Mouse (Mus musculus) CH12.LX (cell line): ENCODE results near the gene Igfbp2.

Experiments used
- CHD1 ChIP-seq: IDR thresholded peaks from 2 replicates; pipeline ENCODE4 v1.6.1; 2012; ENCODE audit warnings: low read depth, low read length, improper control_type of control experiment, inconsistent platforms
- CHD2 ChIP-seq: IDR thresholded peaks from 2 replicates; pipeline ENCODE4 v1.6.1; 2011; ENCODE audit warnings: low read length, improper control_type of control experiment
- CTCF ChIP-seq, 2 experiments: IDR thresholded peaks in 1 of 2; conservative IDR thresholded peaks in 1 of 2; 2 replicates each; pipeline ENCODE4 v1.5.1; 2011 to 2012; ENCODE audit warnings: low read depth in 2 of 2, low read length in 2 of 2, improper control_type of control experiment in 1 of 2, inconsistent platforms in 1 of 2, mild to moderate bottlenecking in 1 of 2, moderate library complexity in 1 of 2
- MAZ ChIP-seq: IDR thresholded peaks from 2 replicates; pipeline ENCODE4 v1.6.1; 2012; ENCODE audit warnings: low read depth, mild to moderate bottlenecking, inconsistent platforms, low read length, improper control_type of control experiment, moderate library complexity
- NRF1 ChIP-seq: IDR thresholded peaks from 2 replicates; pipeline ENCODE4 v1.6.1; 2014; ENCODE audit warnings: low read depth, mild to moderate bottlenecking, inconsistent platforms, low read length, improper control_type of control experiment, moderate library complexity
- PAX5 ChIP-seq: IDR thresholded peaks from 2 replicates; pipeline ENCODE4 v1.6.1; 2012; ENCODE audit warnings: low read length, inconsistent platforms, mixed read lengths
- POLR2A ChIP-seq: IDR thresholded peaks from 2 replicates; pipeline ENCODE4 v1.6.1; 2011; ENCODE audit warnings: low read depth, mild to moderate bottlenecking, improper control_type of control experiment, low read length
- SIN3A ChIP-seq: IDR thresholded peaks from 2 replicates; pipeline ENCODE4 v1.6.1; 2012; ENCODE audit warnings: low read length, improper control_type of control experiment, inconsistent platforms
- SMC3 ChIP-seq: IDR thresholded peaks from 2 replicates; pipeline ENCODE4 v1.6.1; 2011; ENCODE audit warnings: low read depth, low read length, improper control_type of control experiment
- UBTF ChIP-seq: IDR thresholded peaks from 2 replicates; pipeline ENCODE4 v1.6.1; 2012; ENCODE audit warnings: low read depth, mild to moderate bottlenecking, inconsistent platforms, low read length, improper control_type of control experiment, moderate library complexity
- USF1 ChIP-seq: IDR thresholded peaks from 2 replicates; pipeline ENCODE4 v1.6.1; 2014; ENCODE audit warnings: low read depth, mild to moderate bottlenecking, inconsistent platforms, low read length, improper control_type of control experiment

GRCm38 (mm10) chr1:72854337-72855237 is 30.3 kb downstream of the Igfbp2 start:
- TF ChIP-seq SMC3 (peak; percentile 98), SIN3A (peak; percentile 62; the same call in 1 of the 2 replicates), NRF1 (no peak), POLR2A (no peak), USF1 (no peak), PAX5 (no peak), UBTF (no peak), CTCF (conservative IDR thresholded peaks at IDR 0.05 in 1 of 2, IDR thresholded peaks at IDR 0.05 in 1 of 2; ENCODE audit: low read depth in 2 of 2, low read length in 2 of 2) (peak; percentile 85 to 99), CHD1 (no peak), CHD2 (peak; percentile 18; the same call in 1 of the 2 replicates), MAZ (no peak)
